Mouse (Mus musculus): ENCODE data around the gene Klhdc7b. TPM values are rescaled to one million over a fixed set of nuclear protein-coding genes. Genes with fewer than 3 reads are reported as not detected.
A peak's percentile ranks its signal among the peaks of the same experiment; 100 is the strongest.
"Not testable (repeated sequence)": the region's sequence is repeated elsewhere in the genome, so short reads cannot be mapped to it uniquely, and the experiment has no call there.

Klhdc7b gene
- polyA plus RNA-seq, 3 experiments from 2014 or later = 0.08 TPM; not detected in 2

DNA sequence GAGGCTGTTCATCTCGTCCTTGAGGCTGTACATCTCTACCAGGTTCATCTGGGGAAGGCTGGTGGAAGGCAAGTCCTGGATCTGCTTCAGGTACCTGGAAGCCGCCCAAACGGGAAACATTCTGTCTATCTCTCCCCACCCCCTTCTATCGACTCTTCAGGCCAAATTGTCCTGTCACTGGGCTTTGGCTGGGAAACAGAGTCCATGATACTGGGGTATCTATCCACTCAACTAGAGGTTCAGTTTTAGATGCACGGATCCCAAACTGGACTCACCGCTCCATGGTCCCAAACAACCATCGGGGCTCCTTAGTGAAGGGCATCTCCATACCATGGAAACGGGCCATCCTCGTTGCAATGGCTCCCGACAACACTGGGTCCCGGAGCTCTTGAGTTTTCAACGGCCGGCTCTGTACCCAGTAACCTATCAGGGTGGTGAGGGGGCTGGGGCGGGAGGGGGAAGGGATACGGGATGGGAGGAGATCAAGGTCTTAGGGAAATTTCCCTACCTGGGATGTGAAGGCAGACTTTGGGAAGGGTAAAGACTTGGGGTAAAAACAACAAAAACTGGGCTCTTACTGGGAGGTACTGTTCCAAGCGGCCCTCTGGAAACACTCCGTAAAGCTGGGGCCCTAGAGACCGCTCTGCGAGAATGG, 43.5 kb downstream of the Klhdc7b start:
- ATAC-seq = no peak

DNA sequence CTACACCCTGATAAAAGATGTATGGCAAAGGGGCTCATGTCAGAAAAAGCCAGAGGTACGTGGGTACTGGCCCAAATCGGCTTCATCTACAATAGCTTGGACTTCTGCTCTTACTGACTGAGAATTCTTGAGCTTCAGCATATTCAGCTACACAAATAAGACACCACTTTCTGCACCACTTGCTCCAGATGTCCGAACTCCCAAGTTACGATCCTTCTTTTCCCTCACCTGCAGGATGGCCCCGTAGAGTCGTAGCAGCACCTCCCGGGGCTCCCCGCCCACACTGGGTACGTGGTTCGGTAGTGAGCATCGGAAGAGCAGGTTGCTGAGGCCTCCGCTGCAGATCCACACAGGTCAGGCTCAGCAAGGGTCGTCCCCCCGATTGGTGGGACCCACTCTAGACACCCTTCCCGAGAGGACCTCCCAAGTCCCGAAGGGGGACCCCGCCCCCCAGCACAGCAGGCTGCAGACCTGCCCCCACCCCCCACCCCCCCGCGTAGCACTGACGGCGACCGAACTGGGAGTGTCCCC, 44.2 kb downstream of the Klhdc7b start:
- ATAC-seq = peak; percentile 1

DNA sequence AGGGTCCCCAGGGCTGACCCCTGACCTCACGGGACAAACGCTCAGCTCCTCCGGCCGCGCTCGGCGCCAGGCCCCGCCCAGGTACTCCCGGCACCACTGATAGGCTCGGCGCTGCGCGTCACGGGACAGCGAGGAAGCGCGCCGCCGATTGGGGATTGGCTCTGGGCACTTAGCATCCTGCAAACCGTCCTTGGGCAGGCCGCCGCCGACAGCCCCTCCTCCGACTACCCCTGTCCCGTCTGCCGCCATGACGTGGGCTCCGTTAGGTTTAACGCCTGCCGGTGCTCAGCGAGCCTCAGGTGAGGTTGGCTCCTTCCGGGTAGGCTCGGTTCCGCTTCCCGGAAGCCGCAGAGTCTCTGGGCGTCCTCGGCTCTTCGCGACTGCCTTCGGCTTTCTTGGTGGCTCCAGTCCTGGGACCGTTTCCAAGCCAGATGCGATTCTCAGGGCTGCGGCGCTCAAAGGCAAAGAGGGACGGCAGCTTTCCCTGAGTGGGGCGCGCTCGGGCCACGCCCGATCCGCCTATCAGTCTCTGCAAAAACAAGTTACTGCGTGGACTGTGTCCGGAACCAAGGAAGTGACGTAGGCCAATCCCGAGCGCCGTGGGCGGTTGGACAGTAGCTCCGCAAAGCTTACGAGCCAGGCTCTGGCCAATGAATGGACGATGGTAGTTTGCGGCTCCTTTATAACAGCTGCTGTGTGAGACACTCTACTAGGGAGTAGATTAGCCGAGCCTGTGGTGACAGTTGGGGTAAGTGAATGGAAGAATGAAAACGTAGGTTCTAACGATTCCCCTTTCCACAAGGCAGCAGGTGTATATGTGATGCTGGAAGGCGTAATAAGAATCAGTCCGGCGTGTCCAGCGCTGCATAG, 44.9 kb downstream of the Klhdc7b start, which contains the start of the genes C730034F03Rik, Gm44502 and Chkb:
Gene C730034F03Rik, plus strand, starts transcription at position 238 of the 870 bp plus-strand sequence.
Gene Gm44502, minus strand, starts transcription at position 345 of the 870 bp plus-strand sequence.
Gene Chkb, minus strand, starts transcription at position 557 of the 870 bp plus-strand sequence.
- peak; percentile 92 for ATAC-seq

DNA sequence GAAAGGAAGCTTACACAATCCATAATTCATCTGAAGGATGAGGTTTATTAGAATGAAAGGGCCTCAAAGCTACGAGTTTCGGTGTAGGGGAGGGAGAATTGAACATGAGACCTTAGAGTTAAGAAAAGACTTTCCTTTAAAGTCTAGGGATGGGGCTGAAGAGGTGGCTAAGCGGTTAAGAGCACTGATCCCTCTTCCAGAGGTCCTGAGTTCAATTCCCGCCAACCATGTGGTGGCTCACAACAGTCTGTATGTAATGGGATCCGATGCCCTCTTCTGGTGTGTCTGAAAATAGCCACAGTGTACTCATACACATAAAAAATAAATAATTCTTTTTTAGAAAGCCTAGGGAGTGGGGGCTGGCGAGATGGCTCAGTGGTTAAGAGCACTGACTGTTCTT, 45.6 kb downstream of the Klhdc7b start:
- ATAC-seq = no peak

DNA sequence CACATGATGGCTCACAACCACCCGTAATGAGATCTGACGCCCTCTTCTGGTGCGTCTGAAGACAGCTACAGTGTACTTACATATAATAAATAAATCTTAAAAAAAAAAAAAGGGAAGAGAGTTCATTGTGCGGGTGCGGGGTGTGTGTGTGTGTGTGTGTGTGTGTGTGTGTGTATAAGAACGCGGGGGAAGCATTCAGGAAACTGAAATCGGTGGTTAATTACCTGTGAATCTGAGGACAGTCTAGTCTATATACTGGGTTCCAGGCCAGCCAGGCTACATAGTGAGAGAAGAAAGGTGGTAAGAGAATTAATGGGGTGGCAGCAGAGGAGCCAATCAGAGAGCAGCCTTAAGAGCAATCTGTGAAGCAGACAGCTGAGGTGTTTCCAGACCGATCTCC, 46.1 kb downstream of the Klhdc7b start:
- ATAC-seq = not testable (repeated sequence)

DNA sequence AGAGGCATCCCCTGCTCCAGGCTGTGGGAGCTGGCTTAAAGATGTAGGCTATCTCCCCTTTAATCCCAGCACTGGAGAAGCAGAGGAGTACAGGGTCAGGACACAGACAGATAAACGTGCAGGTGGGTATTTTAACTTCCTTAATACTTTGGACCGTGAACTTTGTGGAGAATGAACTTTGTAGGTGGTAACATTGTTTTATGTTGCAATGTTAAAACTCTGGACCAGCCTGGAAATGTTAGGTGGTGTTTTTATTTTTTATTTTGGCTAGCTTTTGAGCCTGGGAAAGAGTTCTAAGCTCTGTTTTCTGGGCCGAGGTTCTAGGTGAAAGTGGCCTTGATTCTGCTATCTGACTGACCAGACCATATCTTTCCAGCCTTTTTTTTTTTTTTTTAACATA, 46.6 kb downstream of the Klhdc7b start:
- ATAC-seq = no peak

DNA sequence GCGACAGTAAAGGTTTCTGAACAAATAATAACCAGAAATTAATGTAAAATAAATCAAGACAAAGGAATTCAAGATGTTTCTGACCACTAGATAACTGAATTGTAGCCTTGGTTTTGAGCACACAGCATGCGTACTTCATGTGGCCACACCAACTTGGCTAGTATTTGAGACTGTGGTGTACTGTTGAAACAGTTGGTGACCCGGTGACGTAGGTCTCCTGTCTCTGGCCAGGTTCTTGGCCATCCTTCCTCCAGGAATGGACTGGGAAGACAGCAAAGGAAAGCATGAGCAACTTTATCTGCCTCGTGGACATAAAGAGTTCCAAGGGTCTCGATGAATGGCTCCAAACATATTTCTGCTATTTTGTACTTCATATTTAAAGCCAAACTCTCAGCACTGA, 47.1 kb downstream of the Klhdc7b start:
- ATAC-seq = no peak

DNA sequence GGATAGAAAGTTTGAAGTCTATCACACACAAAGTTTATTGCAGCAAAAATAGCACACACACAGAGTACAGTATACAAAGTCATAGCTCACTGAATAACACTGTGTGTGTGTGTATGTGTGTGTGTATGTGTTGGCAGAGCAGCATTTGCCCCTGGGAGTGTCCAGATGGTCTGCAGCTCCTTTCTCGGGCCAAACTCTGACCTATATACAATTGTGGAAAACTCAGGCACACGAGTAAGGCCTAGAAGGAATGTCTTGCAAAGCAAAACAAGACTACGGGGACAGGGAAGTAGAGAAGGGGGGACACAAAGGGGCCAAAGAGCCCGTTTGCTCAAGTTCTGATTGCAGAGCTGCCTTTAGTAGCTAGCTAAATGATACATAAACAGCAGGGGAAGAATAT, 48.2 kb downstream of the Klhdc7b start:
- no peak for ATAC-seq

DNA sequence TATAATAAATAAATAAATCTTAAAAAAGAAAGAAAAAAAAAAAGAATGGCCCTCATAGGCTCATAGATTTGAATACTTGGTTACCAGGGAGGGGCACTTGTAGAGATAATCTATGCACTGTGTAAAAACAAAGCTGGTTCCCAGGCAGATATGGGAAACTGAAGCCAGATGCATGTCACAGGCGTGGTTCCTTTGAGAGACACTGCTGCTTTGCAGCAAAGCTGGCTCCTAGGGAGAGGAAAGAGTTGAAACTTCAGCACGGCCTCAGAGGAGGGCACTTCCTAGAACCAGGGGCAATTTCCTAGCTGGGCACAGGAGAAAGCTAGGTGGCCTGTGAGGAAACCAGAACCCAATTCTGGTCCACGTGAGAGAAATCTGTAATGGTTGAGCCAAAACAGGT, 49.4 kb downstream of the Klhdc7b start:
- no peak for ATAC-seq

DNA sequence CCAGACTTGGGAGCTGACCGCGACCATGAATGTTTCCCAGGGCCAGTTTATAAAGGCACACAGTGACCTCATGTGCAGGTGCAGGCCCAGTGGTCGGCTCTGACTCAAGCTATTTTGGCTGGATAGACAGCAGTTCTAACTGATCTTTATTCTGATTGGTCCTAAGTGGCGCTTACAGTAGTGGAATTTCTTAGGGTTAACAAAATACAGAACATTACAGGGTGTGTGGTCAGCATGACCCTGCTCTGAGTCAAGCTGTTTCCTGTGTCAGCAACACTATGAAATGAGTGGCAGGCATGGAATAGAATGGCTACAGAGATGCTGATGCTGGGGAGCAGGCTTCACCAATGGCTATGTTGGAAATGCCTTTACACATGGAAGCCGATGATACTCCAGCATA, 51.2 kb downstream of the Klhdc7b start:
- no peak for ATAC-seq

Other genes starting within 250 kb of the Klhdc7b start
- 1 to 10 TPM in 2 of 3 experiments, under 1 TPM in 1; 0.50 to 3.6 (median 2.8) TPM for gene Mapk12, start 244.2 kb upstream of the Klhdc7b start, polyA plus RNA-seq (2017; shearing (Covaris generic))
- gene Mapk11, start 235.3 kb upstream of the Klhdc7b start, polyA plus RNA-seq (2017; shearing (Covaris generic)) = 10 to 100 TPM in 2 of 3 experiments, 1 to 10 TPM in 1; 8.2 to 23.6 (median 21.4) TPM
- gene Plxnb2, start 204.1 kb upstream of the Klhdc7b start, polyA plus RNA-seq (2017; shearing (Covaris generic)) = 1 to 10 TPM; 1.0 to 3.7 (median 1.7) TPM
- gene Dennd6b, start 188.4 kb upstream of the Klhdc7b start, polyA plus RNA-seq (2017; shearing (Covaris generic)) = 10 to 100 TPM in 2 of 3 experiments, 1 to 10 TPM in 1; 3.4 to 16.7 (median 13.6) TPM
- gene Ppp6r2, start 173.4 kb upstream of the Klhdc7b start, polyA plus RNA-seq (2017; shearing (Covaris generic)) = 10 to 100 TPM; 21.5 to 33.7 (median 30.1) TPM
- gene Sbf1, start 69.6 kb upstream of the Klhdc7b start, polyA plus RNA-seq (2017; shearing (Covaris generic)) = 100 to 1,000 TPM in 2 of 3 experiments, 10 to 100 TPM in 1; 63.2 to 112 (median 106) TPM
- gene Adm2, start 62.2 kb upstream of the Klhdc7b start, polyA plus RNA-seq (2017; shearing (Covaris generic)) = not detected
- gene Miox, start 50.5 kb upstream of the Klhdc7b start, polyA plus RNA-seq (2017; shearing (Covaris generic)) = not detected
- gene Lmf2, start 29.3 kb upstream of the Klhdc7b start, polyA plus RNA-seq (2017; shearing (Covaris generic)) = 10 to 100 TPM; 24.7 to 44.0 (median 34.7) TPM
- gene Ncaph2, start 29.2 kb upstream of the Klhdc7b start, polyA plus RNA-seq (2017; shearing (Covaris generic)) = 100 to 1,000 TPM; 145 to 237 (median 180) TPM
- gene Sco2, start 11.1 kb upstream of the Klhdc7b start, polyA plus RNA-seq (2017; shearing (Covaris generic)) = 1 to 10 TPM in 1 of 3 experiments, under 1 TPM in 1, not detected in 1; 0.82 to 3.4 TPM
- under 1 TPM in 2 of 3 experiments, not detected in 1; 0.94 to 0.99 TPM for gene Tymp, start 7.9 kb upstream of the Klhdc7b start, polyA plus RNA-seq (2017; shearing (Covaris generic))
- gene Odf3b, start 5.6 kb upstream of the Klhdc7b start, polyA plus RNA-seq (2017; shearing (Covaris generic)) = 1 to 10 TPM in 2 of 3 experiments, under 1 TPM in 1; 0.41 to 2.0 (median 1.8) TPM
- not detected for gene Syce3, start 25.6 kb downstream of the Klhdc7b start, polyA plus RNA-seq (2017; shearing (Covaris generic))
- under 1 TPM; 0.15 to 0.82 (median 0.45) TPM for gene Cpt1b, start 40.9 kb downstream of the Klhdc7b start, polyA plus RNA-seq (2017; shearing (Covaris generic))
- gene C730034F03Rik, start 44.7 kb downstream of the Klhdc7b start, polyA plus RNA-seq (2017; shearing (Covaris generic)) = 1 to 10 TPM; 4.2 to 7.1 (median 6.1) TPM
- under 1 TPM in 1 of 3 experiments, not detected in 2; 0.28 TPM for gene Gm44502, start 44.8 kb downstream of the Klhdc7b start, polyA plus RNA-seq (2017; shearing (Covaris generic))
- 10 to 100 TPM; 45.1 to 62.2 (median 57.2) TPM for gene Chkb, start 45.0 kb downstream of the Klhdc7b start, polyA plus RNA-seq (2017; shearing (Covaris generic))
- gene Mapk8ip2, start 69.0 kb downstream of the Klhdc7b start, polyA plus RNA-seq (2017; shearing (Covaris generic)) = under 1 TPM in 2 of 3 experiments, not detected in 1; 0.08 to 0.40 TPM
- 10 to 100 TPM in 1 of 3 experiments, 1 to 10 TPM in 2; 4.9 to 12.1 (median 6.8) TPM for gene Arsa, start 92.5 kb downstream of the Klhdc7b start, polyA plus RNA-seq (2017; shearing (Covaris generic))
- not detected for gene Shank3, start 114.7 kb downstream of the Klhdc7b start, polyA plus RNA-seq (2017; shearing (Covaris generic))
- not detected for gene Acr, start 183.4 kb downstream of the Klhdc7b start, polyA plus RNA-seq (2017; shearing (Covaris generic))
- 1 to 10 TPM; 1.5 to 2.2 (median 1.5) TPM for gene Rabl2, start 207.0 kb downstream of the Klhdc7b start, polyA plus RNA-seq (2017; shearing (Covaris generic))

Measured in inflammation-experienced regulatory T-cells, adult 6 months (primary cell).